Mouse (Mus musculus) heart, postnatal 0 days (tissue): ENCODE measurements at regions not wholly inside any gene's neighbourhood (a gene's known extent, or its start where the extent isn't known, plus 50 kb on each side); places are given as distances from the start of the nearest gene placed in this dataset.

Experiments
- ATAC-seq: fragments of 200-750 bp; cut with Nextera tagmentation; 2 replicates; pipeline ENCODE4 v1.8.0; 2017; ENCODE audit warnings: low read depth, moderate number of reproducible peaks, moderate library complexity; ENCODE audit not compliant: insufficient read depth
- DNase-seq: peaks from one replicate; pipeline ENCODE4 v3.0.0-alpha.2; 2016; ENCODE audit warnings: low spot score
- H3K27ac ChIP-seq: fragments of 300-500 bp; sonication (generic); 2 replicates; pipeline ENCODE4 v1.5.1; 2014; ENCODE audit warnings: low read depth, mild to moderate bottlenecking
- H3K27me3 ChIP-seq: fragments of 300-500 bp; sonication (generic); 2 replicates; pipeline ENCODE4 v1.6.1; 2014; ENCODE audit warnings: low read length, mixed read lengths; ENCODE audit not compliant: control insufficient read depth, insufficient read depth
- H3K36me3 ChIP-seq: fragments of 300-500 bp; sonication (generic); replicated peaks from 2 replicates; pipeline ENCODE4 v1.6.1; 2014; ENCODE audit warnings: low read length, mixed read lengths; ENCODE audit not compliant: control insufficient read depth, insufficient read depth
- H3K4me1 ChIP-seq: fragments of 300-500 bp; sonication (generic); 2 replicates; pipeline ENCODE4 v1.6.1; 2014; ENCODE audit warnings: antibody characterized with exemption; ENCODE audit not compliant: control insufficient read depth, insufficient read depth
- H3K4me2 ChIP-seq: fragments of 300-500 bp; sonication (generic); 2 replicates; pipeline ENCODE4 v1.6.1; 2014; ENCODE audit warnings: low read depth, mild to moderate bottlenecking, low read length, moderate library complexity
- H3K4me3 ChIP-seq: fragments of 300-500 bp; sonication (generic); 2 replicates; pipeline ENCODE4 v1.5.1; 2014; ENCODE audit warnings: low read depth, low read length
- H3K9ac ChIP-seq: fragments of 300-500 bp; sonication (generic); replicated peaks from 2 replicates; pipeline ENCODE4 v1.6.1; 2014; ENCODE audit warnings: low read depth, low read length, mixed read lengths
- H3K9me3 ChIP-seq: fragments of 300-500 bp; sonication (generic); replicated peaks from 2 replicates; pipeline ENCODE4 v1.6.1; 2016; ENCODE audit warnings: low read length; ENCODE audit not compliant: control insufficient read depth
- CTCF ChIP-seq: IDR thresholded peaks from 2 replicates; pipeline ENCODE4 v1.5.1; 2016; ENCODE audit warnings: antibody characterized with exemption, control low read depth, low read depth
- EP300 ChIP-seq: IDR thresholded peaks from 2 replicates; pipeline ENCODE4 v1.6.1; 2016; ENCODE audit warnings: antibody characterized with exemption, low read depth
- WGBS: fragments of 180-500 bp; shearing (Covaris S2); extraction: QIAGEN DNeasy Blood & Tissue Kit; methylation state at CpG from one replicate; pipeline ENCODE4 v1.1.7; 2014; 5-methylcytosine and 5-hydroxymethylcytosine counted together

DNA sequence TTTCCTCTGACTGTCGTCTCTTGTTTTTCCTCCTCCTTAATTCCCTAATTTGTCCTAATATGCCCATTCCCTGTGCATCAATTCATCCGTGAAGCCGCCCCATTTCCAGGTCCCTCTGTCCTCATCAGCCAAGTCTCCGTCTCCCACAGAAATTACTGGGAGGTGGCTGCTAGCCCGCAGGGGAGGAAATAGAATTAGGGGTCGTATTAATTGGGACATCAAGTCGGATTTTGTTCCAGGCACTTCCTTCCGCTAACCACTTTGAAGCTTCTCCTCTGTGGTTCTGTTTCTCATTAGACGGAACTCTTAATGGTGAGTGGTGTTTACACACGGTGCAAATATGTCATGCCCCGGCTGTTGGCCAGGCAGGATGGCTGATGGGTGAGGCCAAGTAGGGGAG, 259.5 kb upstream of the Tbx3 start:
- H3K4me3 ChIP-seq, result no peak overlapping the region
- TF ChIP-seq EP300, result no peak
- H3K9me3 ChIP-seq, result 0 out of 2 replicates have a peak, but pooled peaks cover 4% of the 10 kb centered on the region
- no peaks in the 10 kb centered on the region for H3K4me1 ChIP-seq
- WGBS, result 73% methylated on average over 11 of the region's 11 CpGs
- H3K4me2 ChIP-seq, result no peak overlapping the region
- 0 out of 2 replicates have a peak, but pooled peaks cover 3% of the 10 kb centered on the region for H3K27me3 ChIP-seq
- no peaks in the 10 kb centered on the region for H3K36me3 ChIP-seq
- H3K9ac ChIP-seq, result no peak overlapping the region
- DNase-seq (no peak), ATAC-seq (no peak)
- no peak overlapping the region for H3K27ac ChIP-seq

DNA sequence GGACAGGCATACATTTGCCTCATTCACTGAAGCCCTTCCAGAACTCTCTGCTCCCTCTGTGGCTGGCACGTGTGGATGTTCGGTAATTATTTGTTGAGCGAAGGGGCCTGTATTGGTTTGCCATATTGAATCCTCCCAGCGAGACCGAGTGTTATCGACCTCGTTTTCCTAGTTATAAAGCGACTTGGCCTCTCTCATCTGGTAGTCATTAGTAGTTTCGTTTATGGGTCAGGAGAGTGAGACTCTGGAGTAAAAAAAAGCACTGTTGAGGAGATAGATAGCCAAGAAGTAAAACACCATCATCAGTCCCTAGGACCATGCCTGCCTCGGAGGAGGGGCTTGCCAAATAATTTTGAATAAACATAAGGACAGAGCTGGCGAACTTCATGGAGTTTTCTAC, 254.6 kb upstream of the Tbx3 start:
- no peak for DNase-seq
- WGBS, result 87% methylated on average over 11 of the region's 11 CpGs
- no peaks in the 10 kb centered on the region for H3K36me3 ChIP-seq
- H3K27me3 ChIP-seq, result no peaks in the 10 kb centered on the region
- no peak overlapping the region for H3K27ac ChIP-seq
- no peak for ATAC-seq
- 0 out of 2 replicates have a peak, but pooled peaks cover 4% of the 10 kb centered on the region for H3K9me3 ChIP-seq
- H3K4me3 ChIP-seq, result no peak overlapping the region
- H3K9ac ChIP-seq, result no peak overlapping the region
- H3K4me1 ChIP-seq, result no peaks in the 10 kb centered on the region
- no peak for TF ChIP-seq EP300
- TF ChIP-seq CTCF, result no peak
- H3K4me2 ChIP-seq, result no peak overlapping the region

DNA sequence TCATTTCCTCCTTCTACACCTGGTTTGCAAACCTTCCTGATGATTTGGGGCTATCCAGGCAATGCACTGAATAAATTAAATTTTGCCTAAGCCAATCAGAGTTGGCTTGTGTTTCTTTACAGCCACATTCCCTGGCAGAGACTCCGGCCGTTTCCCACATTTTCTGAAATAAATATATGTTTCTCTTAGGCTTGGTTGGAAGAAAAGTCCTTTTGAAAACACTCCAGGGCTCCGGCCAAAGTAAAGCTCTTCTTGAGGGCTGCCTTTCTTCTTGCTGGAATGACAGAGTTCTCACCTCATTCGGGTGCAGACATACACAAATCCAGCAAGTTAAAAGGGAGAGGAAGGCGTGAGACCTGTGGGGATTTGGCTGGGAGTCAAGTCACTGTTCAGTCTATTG, 252.0 kb upstream of the Tbx3 start:
- H3K4me3 ChIP-seq, result no peak overlapping the region
- no peak overlapping the region for H3K27ac ChIP-seq
- no peaks in the 10 kb centered on the region for H3K36me3 ChIP-seq
- no peak overlapping the region for H3K4me2 ChIP-seq
- 0 out of 2 replicates have a peak, but pooled peaks cover 4% of the 10 kb centered on the region for H3K9me3 ChIP-seq
- DNase-seq (no peak), ATAC-seq (no peak)
- H3K27me3 ChIP-seq, result no peaks in the 10 kb centered on the region
- no peaks in the 10 kb centered on the region for H3K4me1 ChIP-seq
- no peak overlapping the region for H3K9ac ChIP-seq
- TF ChIP-seq EP300, result no peak
- no peak for TF ChIP-seq CTCF
- WGBS, result 59% methylated on average over 5 of the region's 5 CpGs

DNA sequence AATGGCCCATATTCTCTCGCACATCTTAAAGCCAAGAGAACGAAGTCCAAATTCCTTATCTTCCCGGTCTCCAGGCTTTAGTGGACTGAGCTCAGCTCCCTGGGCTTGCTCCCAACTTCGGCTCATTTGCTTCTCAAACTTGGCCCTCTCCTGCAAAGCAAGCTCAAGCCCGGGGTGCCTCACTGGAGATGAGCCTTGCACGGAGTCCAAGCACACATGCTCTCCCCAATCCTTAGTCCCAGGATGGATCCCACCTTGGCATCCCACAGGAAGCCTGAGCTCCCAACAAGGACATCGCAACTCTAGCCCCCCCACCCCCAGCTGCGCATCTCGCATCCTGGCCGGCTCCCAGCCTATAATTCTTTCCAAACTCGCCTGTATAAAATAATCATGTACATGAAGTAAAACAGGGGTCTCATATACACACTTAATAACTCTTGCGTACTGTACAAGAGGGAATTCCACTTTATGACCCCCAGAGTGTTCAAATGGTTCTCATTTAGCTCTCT, 242.9 kb upstream of the Tbx3 start:
- no peak overlapping the region for H3K4me3 ChIP-seq
- 72% methylated on average over 12 of the region's 12 CpGs for WGBS
- H3K9me3 ChIP-seq, result 0 out of 2 replicates have a peak, but pooled peaks cover 5% of the 10 kb centered on the region
- 0 out of 2 replicates have a peak, but pooled peaks cover 4% of the 10 kb centered on the region for H3K27me3 ChIP-seq
- TF ChIP-seq EP300 (no peak), CTCF (no peak)
- no peak overlapping the region for H3K9ac ChIP-seq
- no peak for ATAC-seq
- no peak for DNase-seq
- H3K27ac ChIP-seq, result no peak overlapping the region
- no peaks in the 10 kb centered on the region for H3K36me3 ChIP-seq
- no peaks in the 10 kb centered on the region for H3K4me1 ChIP-seq
- H3K4me2 ChIP-seq, result no peak overlapping the region

DNA sequence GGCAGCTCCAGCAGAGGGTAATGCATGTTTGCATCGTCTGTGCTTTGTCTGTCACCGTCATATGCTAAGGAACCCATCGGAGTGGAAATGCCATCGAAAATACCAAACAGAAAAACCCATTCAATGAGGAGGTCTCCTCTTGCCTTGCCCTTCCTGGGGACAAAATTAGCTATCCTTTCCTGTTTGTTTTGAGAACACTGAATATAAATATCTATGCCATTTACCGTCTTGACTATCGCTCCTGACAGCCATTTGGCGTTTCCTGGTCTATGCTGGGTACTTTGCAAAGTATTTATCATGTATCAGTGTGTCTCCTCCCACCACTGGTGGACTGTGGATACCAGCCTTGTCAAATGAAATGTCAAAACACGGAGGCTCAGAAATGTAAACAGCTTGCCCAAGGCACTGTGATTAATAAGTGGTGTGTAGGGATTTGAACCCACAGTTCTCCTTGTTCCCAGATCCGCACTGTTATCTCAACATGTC, 239.2 kb upstream of the Tbx3 start:
- TF ChIP-seq CTCF (no peak), EP300 (no peak)
- Histone ChIP-seq H3K4me3 (no peak overlapping the region), H3K4me1 (no peaks in the 10 kb centered on the region), H3K36me3 (no peaks in the 10 kb centered on the region), H3K27ac (no peak overlapping the region), H3K9ac (no peak overlapping the region), H3K4me2 (no peak overlapping the region), H3K9me3 (0 out of 2 replicates have a peak, but pooled peaks cover 5% of the 10 kb centered on the region), H3K27me3 (peaks cover 11% of the 10 kb centered on the region; the same call in 1 of the 2 replicates)
- WGBS, result 72% methylated on average over 9 of the region's 9 CpGs
- ATAC-seq (no peak), DNase-seq (no peak)

DNA sequence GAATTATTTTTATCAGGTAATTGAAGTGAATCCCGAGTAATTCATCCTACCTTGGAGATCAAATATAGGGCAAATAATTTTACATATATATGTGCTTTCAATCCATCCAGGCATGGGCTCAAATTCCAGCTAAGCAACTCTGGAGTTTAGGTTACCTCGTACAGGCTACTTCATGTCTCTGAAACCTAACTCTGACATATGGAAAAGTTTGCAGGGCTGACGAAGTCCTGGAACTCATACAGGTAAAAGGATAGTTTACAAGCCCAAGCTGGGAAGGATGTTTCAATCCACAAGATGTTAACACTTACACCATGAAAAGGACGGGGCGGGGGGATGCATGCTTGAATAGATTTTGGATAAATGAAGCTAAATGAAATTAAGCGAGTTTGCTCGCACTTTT, 235.9 kb upstream of the Tbx3 start:
- no peak overlapping the region for H3K4me2 ChIP-seq
- TF ChIP-seq CTCF (no peak), EP300 (no peak)
- 0 out of 2 replicates have a peak, but pooled peaks cover 5% of the 10 kb centered on the region for H3K9me3 ChIP-seq
- 62% methylated on average over 7 of the region's 7 CpGs for WGBS
- H3K4me1 ChIP-seq, result no peaks in the 10 kb centered on the region
- no peak overlapping the region for H3K27ac ChIP-seq
- H3K36me3 ChIP-seq, result no peaks in the 10 kb centered on the region
- peaks cover 7% of the 10 kb centered on the region; the same call in 1 of the 2 replicates for H3K27me3 ChIP-seq
- no peak overlapping the region for H3K9ac ChIP-seq
- ATAC-seq (no peak), DNase-seq (no peak)
- no peak overlapping the region for H3K4me3 ChIP-seq
